12 mouse cellular contexts compared by ENCODE assay signal in genomic region chr8:11309226-11309625, GRCm38 (mm10). TPM values are rescaled to one million over a fixed set of nuclear protein-coding genes. Genes with fewer than 3 reads are reported as not detected.
DNase-seq lines count a peak whose midpoint lies in the region; ATAC-seq and TF ChIP-seq lines count a peak whose summit lies in the region.
"Had no signal": no experiment of that assay in that cellular context is flagged by ENCODE, and none has a peak within 500 bp of the region (broad histone marks: within the 10 kb centered on the region; RNA-seq: fewer than 3 reads in every experiment).

No protein-coding gene starts in this region.

- H3K9ac ChIP-seq in heart, postnatal 0 days (replicated peaks; ENCODE audit: low read depth, low read length) = 0 out of 2 replicates have a peak overlapping the region, but pooled peaks have one; percentile 2
- H3K9ac ChIP-seq in lung, embryonic 15.5 days = no peak overlapping the region; the same call in 1 of the 2 replicates
- H3K9ac ChIP-seq in embryonic facial prominence, embryonic 15.5 days = no peak overlapping the region
- H3K9ac ChIP-seq in stomach, postnatal 0 days (ENCODE audit: low read length) = no peak overlapping the region; the same call in 1 of the 2 replicates

- H3K27me3 ChIP-seq in heart, postnatal 0 days (ENCODE audit: control insufficient read depth, insufficient read depth, low read length) = no peaks in the 10 kb centered on the region
- no peaks in the 10 kb centered on the region for H3K27me3 ChIP-seq in lung, embryonic 15.5 days
- no peaks in the 10 kb centered on the region for H3K27me3 ChIP-seq in embryonic facial prominence, embryonic 15.5 days
- no peaks in the 10 kb centered on the region for H3K27me3 ChIP-seq in stomach, postnatal 0 days (ENCODE audit: control insufficient read depth, insufficient read depth, low read length)

- no peak for DNase-seq in heart, postnatal 0 days (ENCODE audit: low spot score)
- DNase-seq in heart, postnatal 36 days = no peak
- no peak for DNase-seq in lung, postnatal 10 days
- no peak for DNase-seq in stomach, postnatal 0 days (ENCODE audit: low spot score)
- DNase-seq: cerebellum, postnatal 14 days; thymus, postnatal 4 days had no signal

- TF ChIP-seq CTCF in heart, postnatal 0 days (IDR thresholded peaks at IDR 0.05; ENCODE audit: low read depth) = no peak
- no peak for TF ChIP-seq CTCF in stomach, postnatal 0 days (IDR thresholded peaks at IDR 0.05; ENCODE audit: low read depth)

- peak overlapping the region; percentile 83 for H3K4me3 ChIP-seq in heart, postnatal 0 days (ENCODE audit: low read depth, low read length)
- H3K4me3 ChIP-seq in lung, embryonic 15.5 days = peak overlapping the region; percentile 77
- H3K4me3 ChIP-seq in embryonic facial prominence, embryonic 15.5 days (replicated peaks) = no peak overlapping the region
- no peak overlapping the region for H3K4me3 ChIP-seq in stomach, postnatal 0 days (ENCODE audit: low read depth, low read length)
- H3K4me3 ChIP-seq: megakaryocyte, embryonic 14.5 days; myocyte had no signal

- peak overlapping the region; percentile 75 for H3K4me2 ChIP-seq in heart, postnatal 0 days (ENCODE audit: low read depth, low read length)
- H3K4me2 ChIP-seq in lung, embryonic 15.5 days = peak overlapping the region; percentile 71
- H3K4me2 ChIP-seq in embryonic facial prominence, embryonic 15.5 days (replicated peaks) = 0 out of 2 replicates have a peak overlapping the region, but pooled peaks have one; percentile 88
- peak overlapping the region; percentile 18; the same call in 1 of the 2 replicates for H3K4me2 ChIP-seq in stomach, postnatal 0 days (replicated peaks; ENCODE audit: low read depth)
- H3K4me2 ChIP-seq: liver, embryonic 11.5 days had no signal

- intact Hi-C loops in heart, postnatal 36 days (cut with DNase I) = no loop called here

- peaks cover 17% of the 10 kb centered on the region for H3K36me3 ChIP-seq in heart, postnatal 0 days (replicated peaks; ENCODE audit: control insufficient read depth, insufficient read depth, low read length)
- peaks cover 12% of the 10 kb centered on the region; the same call in 1 of the 2 replicates for H3K36me3 ChIP-seq in lung, embryonic 15.5 days
- 0 out of 2 replicates have a peak, but pooled peaks cover 3% of the 10 kb centered on the region for H3K36me3 ChIP-seq in embryonic facial prominence, embryonic 15.5 days
- H3K36me3 ChIP-seq in stomach, postnatal 0 days (ENCODE audit: control insufficient read depth, insufficient read depth, low read length) = no peaks in the 10 kb centered on the region; the same call in 1 of the 2 replicates

- H3K4me1 ChIP-seq in heart, postnatal 0 days (ENCODE audit: control insufficient read depth, insufficient read depth) = peaks cover 35% of the 10 kb centered on the region
- H3K4me1 ChIP-seq in lung, embryonic 15.5 days = peaks cover 58% of the 10 kb centered on the region
- H3K4me1 ChIP-seq in embryonic facial prominence, embryonic 15.5 days = peaks cover 47% of the 10 kb centered on the region
- peaks cover 5% of the 10 kb centered on the region; the same call in 1 of the 2 replicates for H3K4me1 ChIP-seq in stomach, postnatal 0 days (replicated peaks; ENCODE audit: control insufficient read depth, insufficient read depth)

- no peak for ATAC-seq in heart, postnatal 0 days (ENCODE audit: insufficient read depth, low read depth)
- ATAC-seq in lung, embryonic 15.5 days (ENCODE audit: borderline replicate concordance, extremely low read depth, low FRiP score, low TSS enrichment) = no peak
- no peak for ATAC-seq in embryonic facial prominence, embryonic 15.5 days (ENCODE audit: insufficient number of reproducible peaks, low FRiP score, low TSS enrichment, low read depth)
- no peak for ATAC-seq in stomach, postnatal 0 days (ENCODE audit: low FRiP score, low TSS enrichment)
- ATAC-seq in erythroid progenitor cell, adult 5-6 weeks (replicated peaks; ENCODE audit: low FRiP score, poor library complexity, severe bottlenecking) = no peak

- WGBS in heart, postnatal 0 days = 29% methylated on average over 5 of the region's 5 CpGs
- WGBS in lung, embryonic 15.5 days = 48% methylated on average over 5 of the region's 5 CpGs
- 70% methylated on average over 5 of the region's 5 CpGs for WGBS in embryonic facial prominence, embryonic 15.5 days
- WGBS in stomach, postnatal 0 days = 56% methylated on average over 5 of the region's 5 CpGs

- peak overlapping the region; percentile 40 for H3K27ac ChIP-seq in heart, postnatal 0 days (ENCODE audit: low read depth)
- peak overlapping the region; percentile 39; the same call in 1 of the 2 replicates for H3K27ac ChIP-seq in lung, embryonic 15.5 days
- H3K27ac ChIP-seq in embryonic facial prominence, embryonic 15.5 days (replicated peaks) = 0 out of 2 replicates have a peak overlapping the region, but pooled peaks have one; percentile 5
- H3K27ac ChIP-seq in stomach, postnatal 0 days (replicated peaks) = 0 out of 2 replicates have a peak overlapping the region, but pooled peaks have one; percentile 14

- H3K9me3 ChIP-seq in heart, postnatal 0 days (replicated peaks; ENCODE audit: control insufficient read depth, low read length) = no peaks in the 10 kb centered on the region
- H3K9me3 ChIP-seq in lung, embryonic 15.5 days = no peaks in the 10 kb centered on the region
- no peaks in the 10 kb centered on the region for H3K9me3 ChIP-seq in embryonic facial prominence, embryonic 15.5 days (replicated peaks)
- no peaks in the 10 kb centered on the region for H3K9me3 ChIP-seq in stomach, postnatal 0 days (ENCODE audit: control insufficient read depth, low read length)

- no peak for TF ChIP-seq EP300 in heart, postnatal 0 days (IDR thresholded peaks at IDR 0.05; ENCODE audit: low read depth)
- TF ChIP-seq EP300 in stomach, postnatal 0 days (optimal IDR thresholded peaks at IDR 0.05) = no peak

RNA-seq across cellular contexts. Expression of gene Col4a2, which starts 3.4 kb away (rescaled TPM):
- total RNA-seq in heart, postnatal 0 days (2014; rRNA removed; ENCODE audit: low replicate concordance) = 315 and 329 TPM in 2 replicates
- polyA plus RNA-seq in heart, postnatal 0 days (2015; fragmentation: Nextera tagmentation; extraction: Ambion mirVana) = 87.7 and 98.5 TPM in 2 replicates
- 100 to 1,000 TPM; 228 to 282 TPM for total RNA-seq in heart, postnatal 36 days (2021)
- polyA plus RNA-seq in lung, embryonic 15.5 days (2015; fragmentation: Nextera tagmentation; extraction: Ambion mirVana) = 121 and 126 TPM in 2 replicates
- polyA plus RNA-seq in embryonic facial prominence, embryonic 15.5 days (2015; fragmentation: Nextera tagmentation; extraction: Ambion mirVana) = 86.9 and 93.4 TPM in 2 replicates
- 43.4 and 47.2 TPM in 2 replicates for polyA plus RNA-seq in stomach, postnatal 0 days (2015; fragmentation: Nextera tagmentation; extraction: Ambion mirVana)
- total RNA-seq in erythroid progenitor cell, adult 5-6 weeks (2015; ENCODE audit: low replicate concordance) = not detected in 2 replicates
- total RNA-seq in erythroid progenitor cell, adult 5-6 weeks (2017; ENCODE audit: low replicate concordance) = 0.23 and 0.39 TPM in 2 replicates

RNA-seq across cellular contexts. Expression of gene Col4a1, which starts 3.4 kb away (rescaled TPM):
- 921 and 1,061 TPM in 2 replicates for total RNA-seq in heart, postnatal 0 days (2014; rRNA removed; ENCODE audit: low replicate concordance)
- polyA plus RNA-seq in heart, postnatal 0 days (2015; fragmentation: Nextera tagmentation; extraction: Ambion mirVana) = 163 and 191 TPM in 2 replicates
- total RNA-seq in heart, postnatal 36 days (2021) = 100 to 1,000 TPM; 371 to 526 TPM
- 335 and 360 TPM in 2 replicates for polyA plus RNA-seq in lung, embryonic 15.5 days (2015; fragmentation: Nextera tagmentation; extraction: Ambion mirVana)
- 200 and 216 TPM in 2 replicates for polyA plus RNA-seq in embryonic facial prominence, embryonic 15.5 days (2015; fragmentation: Nextera tagmentation; extraction: Ambion mirVana)
- 96.3 and 99.0 TPM in 2 replicates for polyA plus RNA-seq in stomach, postnatal 0 days (2015; fragmentation: Nextera tagmentation; extraction: Ambion mirVana)
- total RNA-seq in erythroid progenitor cell, adult 5-6 weeks (2015; ENCODE audit: low replicate concordance) = 1.1 TPM in 1 of 2 replicates, not detected in the other
- 0.39 TPM in 1 of 2 replicates, not detected in the other for total RNA-seq in erythroid progenitor cell, adult 5-6 weeks (2017; ENCODE audit: low replicate concordance)

Comparison
In these comparisons a context has a peak if more than half of its experiments do, and no peak if none do; other contexts are left out.
1. H3K4me2 ChIP-seq: peak in every context shown above with its lines; median percentile 88 in embryonic facial prominence, embryonic 15.5 days; 75 in heart, postnatal 0 days; 71 in lung, embryonic 15.5 days; 18 in stomach, postnatal 0 days.
2. H3K4me3 ChIP-seq: peak in heart, postnatal 0 days (single experiment) and lung, embryonic 15.5 days (single experiment); none in embryonic facial prominence, embryonic 15.5 days (single experiment) and stomach, postnatal 0 days (single experiment).
3. Peak in every context shown above with its lines, with median percentiles within 50 percentile points of each other: H3K27ac ChIP-seq.